Mouse (Mus musculus) CD4-positive, CD25-positive, alpha-beta regulatory T cell, adult 2 months (primary cell): ENCODE measurements around the gene Adcy10.
A peak's percentile ranks its signal among the peaks of the same experiment; 100 is the strongest.

Experiments used
- DNase-seq: peaks from one replicate; pipeline ENCODE4 v3.0.0-alpha.2; 2012; ENCODE audit warnings: low read depth, low spot score

The Adcy10 gene

DNA sequence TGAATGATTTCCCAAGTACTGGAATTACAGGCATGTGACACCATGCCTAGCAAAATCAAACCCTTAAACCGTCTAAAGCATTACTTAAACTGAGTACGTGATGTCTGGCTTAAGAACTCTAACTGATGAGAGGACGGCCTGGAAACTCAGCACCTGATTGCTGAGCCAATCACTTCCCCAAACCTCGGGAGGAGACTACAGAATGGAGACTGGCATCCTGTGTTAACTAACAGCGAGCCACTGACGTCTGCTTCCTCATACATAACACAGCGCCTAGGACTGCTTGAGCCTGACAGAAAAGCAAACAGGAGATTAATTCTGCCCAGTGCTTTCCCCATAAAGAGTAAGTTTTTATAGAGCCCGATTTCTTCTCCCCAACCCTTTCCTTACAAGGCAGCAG lies 119.2 kb downstream of the Adcy10 start:
- DNase-seq = no peak

DNA sequence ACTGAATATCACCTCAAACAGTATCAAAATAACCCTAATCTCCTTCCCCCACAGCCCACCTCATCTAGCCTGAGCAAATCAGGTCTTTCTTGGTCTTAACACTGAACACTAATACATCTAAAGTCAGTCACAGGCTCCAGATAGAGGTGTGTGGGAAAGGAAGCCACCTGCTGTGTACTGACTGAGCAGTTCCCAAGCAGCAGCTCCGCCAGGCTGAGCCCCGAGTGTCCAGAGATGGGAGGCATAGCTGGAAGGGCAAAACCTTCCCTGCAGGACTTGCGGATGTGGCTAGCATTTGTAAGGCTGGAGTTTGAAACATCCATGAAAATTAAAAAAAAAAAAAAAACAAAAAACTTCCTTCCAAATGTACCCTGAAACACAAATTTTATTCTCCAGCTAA lies 120.1 kb downstream of the Adcy10 start:
- DNase-seq = no peak

DNA sequence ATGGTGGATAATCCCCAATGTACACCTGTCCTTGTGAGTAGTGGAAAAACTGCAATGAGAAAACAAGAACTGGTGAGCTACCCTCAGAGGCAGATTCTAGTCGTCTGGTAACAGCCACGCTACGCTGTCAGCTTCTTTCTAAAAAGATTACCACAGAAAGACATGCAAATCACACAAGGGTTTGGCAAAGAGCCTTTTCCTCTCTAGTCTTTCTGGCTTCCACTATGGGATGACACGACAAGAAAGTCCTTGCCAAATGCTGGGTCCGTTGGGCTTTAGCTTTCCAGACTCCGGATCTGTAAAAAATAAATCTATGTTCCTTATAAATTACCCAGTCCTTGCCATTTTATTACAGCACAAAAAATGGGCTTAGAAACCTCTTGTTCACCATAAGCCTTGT lies 120.8 kb downstream of the Adcy10 start:
- no peak for DNase-seq

DNA sequence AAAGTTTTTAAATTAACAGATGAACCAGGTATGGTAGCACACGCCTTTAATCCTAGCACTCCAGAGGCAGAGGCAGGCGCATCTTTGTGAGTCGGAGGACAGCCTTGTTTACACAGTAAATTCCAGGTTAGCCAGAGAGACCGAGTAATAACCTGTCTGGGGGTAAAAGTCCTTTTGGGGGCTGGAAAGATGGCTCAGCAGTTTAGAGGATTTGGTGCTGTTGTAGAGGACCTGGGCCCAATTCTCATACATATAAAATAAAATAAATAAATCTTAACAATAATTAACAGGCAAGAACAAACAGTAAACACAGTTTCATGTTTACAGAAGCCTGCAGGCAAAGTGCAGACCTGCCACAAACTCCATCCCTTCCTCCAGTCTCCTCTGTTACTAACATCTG lies 123.9 kb downstream of the Adcy10 start:
- DNase-seq = no peak

DNA sequence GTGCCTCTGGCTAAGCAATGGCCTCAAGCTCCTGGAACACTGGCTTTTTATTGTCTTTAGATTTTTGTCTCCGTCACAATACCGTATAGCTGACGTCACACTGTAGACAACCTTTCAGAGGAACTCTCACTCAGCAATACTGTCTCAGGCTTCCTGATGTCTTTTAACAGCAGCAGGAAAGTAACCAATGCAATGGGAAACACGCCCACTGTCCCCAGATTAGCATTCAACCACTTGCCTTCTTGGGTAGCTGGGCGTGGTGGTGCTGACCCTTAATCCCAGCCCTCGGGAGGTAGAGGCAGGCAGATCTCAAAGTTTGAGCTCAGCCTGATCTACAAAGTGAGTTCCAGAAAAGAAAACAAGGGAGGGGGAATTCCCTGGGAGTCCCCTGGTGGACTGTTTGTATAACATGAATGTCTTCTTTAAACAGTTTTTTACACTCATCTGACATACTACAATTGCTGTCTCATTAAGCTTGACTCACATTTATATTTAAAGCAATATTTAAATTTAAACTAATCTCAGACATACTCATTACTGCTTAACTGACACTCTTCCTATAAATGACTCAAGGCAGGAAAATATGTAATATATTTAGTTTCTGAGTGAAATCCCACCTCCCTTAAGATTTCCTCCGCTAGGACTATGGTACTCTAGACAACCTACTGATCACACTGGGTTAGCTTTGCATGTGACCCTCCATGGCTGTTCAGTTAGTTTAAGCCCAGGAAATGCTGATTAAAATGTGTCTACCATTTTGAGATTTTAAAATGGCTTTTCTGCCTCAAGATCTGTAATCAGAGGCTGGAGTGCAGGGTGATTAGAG lies 124.7 kb downstream of the Adcy10 start:
- DNase-seq = peak; percentile 60

DNA sequence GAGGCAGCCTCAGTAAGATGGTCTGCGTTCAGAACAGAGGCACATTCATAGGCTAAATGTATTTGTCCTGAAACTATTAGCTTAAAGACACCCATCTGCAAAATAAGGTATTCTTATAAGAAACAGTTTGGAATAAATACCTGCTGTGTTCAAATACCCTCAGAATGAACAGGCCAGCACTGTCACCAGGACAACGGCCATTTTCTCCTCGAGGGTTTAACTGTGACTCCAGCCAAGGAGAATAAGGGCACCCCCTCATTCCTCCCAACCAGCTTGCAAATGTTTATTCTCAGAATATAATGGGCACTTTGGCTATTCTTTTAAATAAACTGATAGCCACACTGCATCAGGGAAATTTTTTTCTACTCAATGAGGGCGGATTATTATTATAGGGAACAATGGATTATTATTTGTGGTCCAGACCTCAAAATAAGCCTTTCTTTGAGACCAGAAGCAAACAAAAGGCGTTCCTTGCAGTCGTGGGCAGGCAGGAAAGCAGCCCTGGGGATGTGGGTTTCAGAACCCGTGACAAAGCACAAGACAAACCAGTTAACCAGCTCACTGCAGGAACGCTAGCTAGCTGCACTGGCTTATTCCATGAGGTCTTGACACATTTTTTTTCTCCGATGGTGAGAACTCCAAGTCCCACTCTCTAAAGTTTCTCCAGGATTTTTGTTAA lies 125.5 kb downstream of the Adcy10 start:
- no peak for DNase-seq

DNA sequence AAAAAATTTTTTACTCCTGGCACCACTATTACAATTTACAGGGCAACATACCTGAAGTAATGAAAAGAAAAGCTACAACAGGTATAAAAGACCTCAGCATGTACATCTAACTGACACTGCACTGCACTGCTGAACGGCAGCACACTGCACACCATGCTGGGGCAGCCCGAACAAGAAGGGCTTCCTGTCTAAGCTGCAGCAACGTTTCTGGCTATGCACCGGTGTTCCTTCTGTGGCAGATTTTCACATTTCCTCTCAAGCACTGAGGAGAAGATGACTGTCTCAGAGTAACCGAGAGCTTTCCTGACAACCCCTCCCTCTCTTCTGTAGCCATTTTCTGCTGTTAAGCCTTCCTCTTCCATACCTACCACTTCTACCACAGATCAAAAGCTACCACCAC lies 127.7 kb downstream of the Adcy10 start:
- peak; percentile 48 for DNase-seq

DNA sequence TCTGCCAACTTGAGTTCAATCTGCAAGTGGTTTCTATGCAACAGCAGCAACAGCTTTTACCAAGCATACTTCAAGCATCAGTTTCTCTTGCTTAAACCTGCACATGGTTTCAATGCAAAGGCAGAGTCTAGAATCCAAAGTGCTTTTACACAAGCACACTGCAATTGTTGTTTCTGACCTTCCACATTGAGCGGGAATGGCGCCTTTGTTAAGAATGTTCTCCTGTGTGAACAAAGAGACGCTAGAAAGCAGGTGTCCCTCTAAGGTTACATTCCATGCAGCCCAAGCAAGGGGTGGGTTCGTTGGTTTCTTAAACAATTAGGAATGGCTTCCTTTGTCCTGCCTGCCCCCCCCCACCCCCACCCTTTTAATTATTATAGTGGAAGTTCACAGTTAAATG lies 128.9 kb downstream of the Adcy10 start:
- DNase-seq = no peak

DNA sequence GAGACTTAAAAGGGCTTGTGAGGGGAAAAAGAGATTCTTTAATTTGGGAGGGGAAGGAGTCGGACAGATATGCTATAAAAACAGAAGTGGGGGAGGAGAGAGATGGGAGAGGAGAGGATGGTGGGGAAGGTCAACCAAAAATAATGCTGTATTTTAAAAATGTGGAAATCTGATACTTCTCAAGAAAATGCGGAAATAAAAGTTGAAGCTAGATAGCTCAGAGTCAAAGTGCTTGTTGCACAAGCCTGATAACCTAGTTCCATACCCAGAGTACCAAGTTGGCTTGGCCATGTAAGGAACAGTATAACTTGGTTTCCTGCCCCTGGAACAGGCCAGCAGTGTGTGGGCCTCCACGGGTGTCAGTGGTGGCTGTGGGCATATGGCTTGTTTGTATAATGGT lies 129.8 kb downstream of the Adcy10 start:
- no peak for DNase-seq

DNA sequence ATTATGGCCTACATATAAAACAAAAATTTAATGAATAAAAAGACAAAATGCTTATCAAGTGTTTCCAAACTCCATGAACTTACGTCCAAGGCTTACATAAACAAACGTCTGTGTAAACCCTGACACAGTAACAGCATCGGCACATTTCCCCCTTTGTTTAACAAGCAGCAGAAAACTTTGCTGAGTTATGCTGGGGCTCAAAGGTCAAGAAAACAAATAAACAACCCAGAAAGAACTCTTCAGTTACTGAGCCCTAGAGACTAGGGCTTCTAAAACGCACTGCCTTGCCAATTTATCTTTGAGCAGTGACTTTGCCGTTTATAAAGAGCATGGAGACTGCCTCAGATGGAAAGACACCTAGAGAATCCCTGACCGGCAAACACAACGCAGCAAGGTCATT lies 131.7 kb downstream of the Adcy10 start:
- no peak for DNase-seq

DNA sequence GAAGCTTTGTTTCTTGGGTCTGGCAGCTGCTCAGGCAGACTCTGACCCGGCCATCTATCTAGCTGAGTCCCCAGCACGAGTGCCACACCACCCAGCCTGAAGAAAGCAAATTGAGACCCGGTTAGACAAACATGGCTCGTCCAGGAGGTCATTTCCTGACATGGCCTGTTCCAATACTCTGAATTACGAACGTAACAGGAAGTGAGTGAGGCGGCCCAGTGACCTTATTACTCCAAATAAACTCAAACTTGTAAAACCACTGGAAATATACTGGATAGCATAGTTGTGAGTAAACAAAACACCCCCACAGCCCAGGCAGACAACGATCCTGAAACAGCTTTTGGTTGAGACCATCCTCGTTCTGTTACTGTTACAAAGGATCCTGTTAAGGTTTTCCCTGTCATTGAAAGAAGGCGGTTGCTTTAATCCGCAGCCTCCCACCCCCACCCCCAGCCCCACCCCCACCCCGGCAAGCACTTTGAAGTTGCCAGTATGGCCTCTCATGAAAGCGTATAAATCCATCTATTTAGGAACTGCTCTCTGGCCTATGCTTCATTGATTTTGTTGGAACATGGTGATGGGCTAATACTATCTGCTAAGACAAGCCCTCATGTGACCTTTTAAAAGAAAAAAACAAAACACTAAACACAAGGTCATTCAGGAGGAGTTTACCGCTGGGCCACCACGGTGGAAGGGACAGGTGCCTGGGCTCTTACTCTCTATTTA lies 132.3 kb downstream of the Adcy10 start:
- DNase-seq = no peak

DNA sequence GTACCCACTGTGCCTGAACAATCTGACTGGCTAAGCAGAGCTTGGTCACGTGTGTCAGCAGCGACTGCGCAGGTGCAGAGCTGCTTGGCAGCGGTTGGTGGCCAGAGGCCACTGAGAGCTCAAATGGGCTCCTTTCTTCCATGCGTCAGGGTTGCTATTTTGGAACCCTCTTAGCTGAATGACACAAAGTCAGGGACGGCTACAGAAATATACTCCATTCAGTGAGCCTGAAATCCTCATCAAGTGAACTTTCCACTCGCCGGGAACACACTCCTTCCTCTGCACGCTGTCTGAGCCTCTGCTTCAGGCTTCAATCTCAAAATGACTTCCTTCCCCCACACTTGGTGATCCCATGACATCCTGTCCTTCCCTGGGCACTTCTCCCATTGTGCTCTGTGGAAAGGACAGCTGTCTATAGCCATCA lies 133.2 kb downstream of the Adcy10 start:
- no peak for DNase-seq

DNA sequence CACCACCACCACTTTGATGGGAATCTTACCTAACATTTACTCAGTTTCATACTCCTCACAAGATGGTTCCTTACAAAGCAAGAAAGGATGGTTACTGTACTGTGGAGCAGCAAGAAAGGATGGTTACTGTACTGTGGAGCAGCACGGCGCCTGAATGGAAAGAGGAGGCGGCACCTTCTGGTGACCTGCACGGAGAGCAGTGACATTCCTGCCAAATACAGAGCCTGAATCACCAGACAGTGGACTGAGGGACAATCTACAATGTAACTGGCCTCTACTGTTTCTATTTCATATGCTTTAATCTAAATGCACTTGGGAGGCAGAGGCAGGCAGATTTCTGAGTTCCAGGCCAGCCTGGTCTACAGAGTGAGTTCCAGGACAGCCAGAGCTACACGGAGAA lies 140.1 kb downstream of the Adcy10 start:
- no peak for DNase-seq

DNA sequence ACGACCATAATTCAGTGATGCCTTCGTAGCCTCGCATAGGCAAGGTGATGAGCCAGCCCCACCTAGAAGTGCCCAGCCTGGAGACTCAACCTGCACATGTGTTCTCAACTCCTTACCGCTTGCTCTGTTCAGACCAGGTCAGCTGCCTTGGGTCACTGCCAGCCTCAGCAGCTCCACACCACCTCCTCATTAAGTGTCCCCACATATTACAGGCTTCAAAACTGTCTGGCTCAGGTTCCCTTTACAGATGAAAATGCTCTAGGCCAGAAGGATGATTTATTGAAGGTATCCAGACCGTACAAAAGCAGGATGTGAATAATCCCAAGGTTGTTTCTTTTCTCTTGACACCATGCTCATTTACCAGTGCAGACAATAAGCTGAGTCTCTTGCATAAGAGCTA lies 140.9 kb downstream of the Adcy10 start:
- no peak for DNase-seq
